Mouse (Mus musculus) brain, embryonic 14.5 days (tissue): ENCODE data around the gene Wsb2.
"Not testable (repeated sequence)": the region's sequence is repeated elsewhere in the genome, so short reads cannot be mapped to it uniquely, and the experiment has no call there.

Experiments used
- CTCF ChIP-seq: fragments of 200-500 bp; IDR thresholded peaks from 2 replicates; pipeline ENCODE4 v1.5.1; 2012; ENCODE audit warnings: inconsistent platforms, mild to moderate bottlenecking, moderate library complexity, borderline replicate concordance; ENCODE audit not compliant: insufficient read depth, insufficient read length; ENCODE audit errors: extremely low read depth
- POLR2A ChIP-seq: fragments of 200-500 bp; IDR thresholded peaks from 2 replicates; pipeline ENCODE4 v1.6.1; 2012; ENCODE audit warnings: mild to moderate bottlenecking, inconsistent platforms, borderline replicate concordance; ENCODE audit not compliant: poor library complexity, insufficient read depth, insufficient read length, severe bottlenecking; ENCODE audit errors: extremely low read depth

GRCm38 (mm10) chr5:117404671-117405070 is 47.6 kb downstream of the Wsb2 start:
- TF ChIP-seq POLR2A, CTCF: not testable (repeated sequence)
